Mouse (Mus musculus) lung, embryonic 16.5 days (tissue): ENCODE data around the gene Grid1. TPM values are rescaled to one million over a fixed set of nuclear protein-coding genes. Genes with fewer than 3 reads are reported as not detected.

Experiments used
- ATAC-seq: fragments of 200-750 bp; cut with Nextera tagmentation; 2 replicates; pipeline ENCODE4 v1.8.0; 2017; ENCODE audit warnings: low read depth, mild to moderate bottlenecking, moderate library complexity
- H3K27ac ChIP-seq: fragments of 300-500 bp; sonication (generic); 2 replicates; pipeline ENCODE4 v1.5.1; 2014; ENCODE audit warnings: mild to moderate bottlenecking, control low read depth, low read length
- H3K27me3 ChIP-seq: fragments of 300-500 bp; sonication (generic); 2 replicates; pipeline ENCODE4 v1.6.1; 2014; ENCODE audit warnings: low read depth, low read length, mixed read lengths; ENCODE audit not compliant: control insufficient read depth, insufficient read depth
- H3K36me3 ChIP-seq: fragments of 300-500 bp; sonication (generic); 2 replicates; pipeline ENCODE4 v1.6.1; 2014; ENCODE audit warnings: low read length; ENCODE audit not compliant: control insufficient read depth, insufficient read depth
- H3K4me1 ChIP-seq: fragments of 300-500 bp; sonication (generic); replicated peaks from 2 replicates; pipeline ENCODE4 v1.6.1; 2014; ENCODE audit warnings: low read length, mixed read lengths; ENCODE audit not compliant: control insufficient read depth, insufficient read depth
- H3K4me2 ChIP-seq: fragments of 300-500 bp; sonication (generic); 2 replicates; pipeline ENCODE4 v1.6.1; 2014; ENCODE audit warnings: low read depth, low read length, control low read depth
- H3K4me3 ChIP-seq: fragments of 300-500 bp; sonication (generic); 2 replicates; pipeline ENCODE4 v1.5.1; 2014; ENCODE audit warnings: mild to moderate bottlenecking, low read length, control low read depth
- H3K9ac ChIP-seq: fragments of 300-500 bp; sonication (generic); 2 replicates; pipeline ENCODE4 v1.6.1; 2014; ENCODE audit warnings: low read length, control low read depth
- H3K9me3 ChIP-seq: fragments of 300-500 bp; sonication (generic); 2 replicates; pipeline ENCODE4 v1.6.1; 2016; ENCODE audit warnings: low read length; ENCODE audit not compliant: control insufficient read depth
- WGBS: fragments of 180-500 bp; shearing (Covaris S2); extraction: QIAGEN DNeasy Blood & Tissue Kit; methylation state at CpG from one replicate; pipeline ENCODE4 v1.1.7; 2014; 5-methylcytosine and 5-hydroxymethylcytosine counted together
- polyA plus RNA-seq: library from polyadenylated mRNA; unstranded; fragments of >200 nt; fragmentation: Nextera tagmentation; extraction: Ambion mirVana; gene quantifications from 2 replicates; pipeline ENCODE4 v1.2.1, GENCODE M21; 2015

Gene Grid1
- polyA plus RNA-seq, 1 experiment from 2014 or later = 0.51 TPM

DNA sequence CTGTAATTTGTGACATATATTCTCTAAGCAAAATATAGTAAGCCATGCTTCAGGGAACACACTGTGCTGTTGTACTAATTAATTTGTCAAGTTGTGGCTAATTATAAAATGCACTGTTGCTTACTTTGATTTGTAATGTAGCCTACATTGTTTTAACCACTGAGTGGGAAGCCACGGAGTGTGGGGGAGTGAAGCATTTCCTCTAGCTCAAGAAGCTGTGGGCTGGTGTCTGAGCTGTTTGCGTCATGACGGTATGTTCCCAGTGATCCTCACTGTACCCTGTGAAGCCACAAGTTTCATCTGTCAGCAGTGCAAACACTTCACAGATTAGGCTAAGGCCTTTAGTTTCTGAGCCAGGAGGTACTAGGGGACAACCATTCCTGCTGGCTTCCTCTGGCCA lies 302.2 kb downstream of the Grid1 start:
- H3K4me3 ChIP-seq = no peak overlapping the region
- no peak overlapping the region for H3K9ac ChIP-seq
- H3K36me3 ChIP-seq = no peaks in the 10 kb centered on the region
- no peak overlapping the region for H3K4me2 ChIP-seq
- no peak for ATAC-seq
- H3K27me3 ChIP-seq = no peaks in the 10 kb centered on the region
- H3K27ac ChIP-seq = no peak overlapping the region
- WGBS = 30% methylated on average over 3 of the region's 3 CpGs
- H3K9me3 ChIP-seq = no peaks in the 10 kb centered on the region
- H3K4me1 ChIP-seq = no peaks in the 10 kb centered on the region

- Histone ChIP-seq H3K9me3 (no peaks in the 10 kb centered on the region), H3K9ac (no peak overlapping the region), H3K4me1 (no peaks in the 10 kb centered on the region), H3K27me3 (no peaks in the 10 kb centered on the region), H3K4me2 (no peak overlapping the region), H3K36me3 (no peaks in the 10 kb centered on the region), H3K27ac (no peak overlapping the region), H3K4me3 (no peak overlapping the region)
- WGBS = 68% methylated on average over 5 of the region's 5 CpGs
- no peak for ATAC-seq
Measured at GRCm38 (mm10) chr14:35123260-35123875, 303.5 kb downstream of the Grid1 start.

GRCm38 (mm10) chr14:35127616-35128015 lies 307.7 kb downstream of the Grid1 start:
- no peaks in the 10 kb centered on the region for H3K27me3 ChIP-seq

DNA sequence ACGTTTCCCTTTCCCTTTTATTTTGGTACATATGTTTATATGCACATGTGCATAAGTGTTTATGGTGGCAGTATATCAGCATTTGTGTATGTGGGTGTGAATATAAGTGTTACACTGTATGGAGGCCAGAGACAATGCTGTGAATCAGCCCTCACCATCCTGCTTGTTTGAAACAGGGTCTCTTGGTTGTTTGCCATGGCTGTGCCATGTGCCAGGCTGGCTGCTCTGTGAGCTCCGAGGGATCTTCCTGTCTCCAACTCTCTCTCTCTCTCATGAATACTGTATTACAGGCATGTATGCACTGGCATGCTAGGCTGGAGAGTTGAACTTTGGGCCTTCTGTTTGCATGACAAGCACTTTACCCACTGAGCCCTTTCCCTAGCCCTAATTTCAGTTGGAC lies 315.1 kb downstream of the Grid1 start:
- Histone ChIP-seq H3K9ac (no peak overlapping the region), H3K4me2 (no peak overlapping the region), H3K27ac (no peak overlapping the region), H3K4me3 (no peak overlapping the region), H3K36me3 (no peaks in the 10 kb centered on the region), H3K4me1 (no peaks in the 10 kb centered on the region), H3K27me3 (no peaks in the 10 kb centered on the region), H3K9me3 (no peaks in the 10 kb centered on the region)
- ATAC-seq = no peak
- WGBS = 81% methylated on average over 2 of the region's 2 CpGs

More at GRCm38 (mm10) chr14:35127616-35128015, 307.7 kb downstream of the Grid1 start:
- no peak overlapping the region for H3K27ac ChIP-seq
- no peak for ATAC-seq
- no peaks in the 10 kb centered on the region for H3K36me3 ChIP-seq
- H3K9me3 ChIP-seq = no peaks in the 10 kb centered on the region
- no peak overlapping the region for H3K9ac ChIP-seq
- no peak overlapping the region for H3K4me2 ChIP-seq
- H3K4me1 ChIP-seq = no peaks in the 10 kb centered on the region
- WGBS = 83% methylated on average over 8 of the region's 8 CpGs
- H3K4me3 ChIP-seq = no peak overlapping the region

- Histone ChIP-seq H3K4me1 (no peaks in the 10 kb centered on the region), H3K27me3 (no peaks in the 10 kb centered on the region), H3K4me3 (no peak overlapping the region), H3K4me2 (no peak overlapping the region), H3K36me3 (no peaks in the 10 kb centered on the region), H3K27ac (no peak overlapping the region), H3K9me3 (no peaks in the 10 kb centered on the region), H3K9ac (no peak overlapping the region)
- WGBS = 74% methylated on average over 7 of the region's 7 CpGs
- ATAC-seq = no peak
Measured at GRCm38 (mm10) chr14:35138069-35138468, 318.2 kb downstream of the Grid1 start.

DNA sequence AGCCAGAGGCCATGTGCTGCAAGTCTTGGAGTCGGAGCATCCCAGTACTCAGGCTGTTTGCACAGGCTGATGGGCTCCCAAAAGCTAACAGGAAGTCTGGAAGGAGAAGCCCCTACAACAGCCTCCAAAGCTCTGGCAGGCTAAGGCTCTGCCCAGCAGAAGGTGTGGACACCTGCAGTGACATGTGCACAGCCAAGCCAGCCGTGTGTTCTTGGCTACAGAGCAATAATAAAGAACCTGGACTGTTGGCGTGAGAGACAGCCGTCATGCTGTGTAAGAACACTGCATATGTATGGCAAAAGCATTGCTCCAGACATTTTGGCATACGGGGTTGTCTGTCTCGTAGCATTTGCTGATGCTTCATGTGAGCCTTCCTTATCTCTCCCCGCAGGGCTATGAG lies 319.9 kb downstream of the Grid1 start:
- Histone ChIP-seq H3K36me3 (no peaks in the 10 kb centered on the region), H3K9ac (no peak overlapping the region), H3K27me3 (no peaks in the 10 kb centered on the region), H3K4me1 (no peaks in the 10 kb centered on the region), H3K4me2 (no peak overlapping the region), H3K27ac (no peak overlapping the region), H3K9me3 (no peaks in the 10 kb centered on the region), H3K4me3 (no peak overlapping the region)
- ATAC-seq = no peak
- 60% methylated on average over 7 of the region's 7 CpGs for WGBS

GRCm38 (mm10) chr14:35152450-35152849 lies 332.5 kb downstream of the Grid1 start:
- Histone ChIP-seq H3K27ac (no peak overlapping the region), H3K27me3 (no peaks in the 10 kb centered on the region), H3K9me3 (no peaks in the 10 kb centered on the region), H3K4me2 (no peak overlapping the region), H3K9ac (no peak overlapping the region), H3K4me1 (no peaks in the 10 kb centered on the region), H3K36me3 (no peaks in the 10 kb centered on the region), H3K4me3 (no peak overlapping the region)
- ATAC-seq = peak; percentile 65; the same call in 1 of the 2 replicates
- 52% methylated on average over 3 of the region's 3 CpGs for WGBS

- no peaks in the 10 kb centered on the region for H3K27me3 ChIP-seq
- no peak overlapping the region for H3K9ac ChIP-seq
- no peak overlapping the region for H3K27ac ChIP-seq
- H3K36me3 ChIP-seq = no peaks in the 10 kb centered on the region
- WGBS = 50% methylated on average over 3 of the region's 3 CpGs
- no peak for ATAC-seq
- no peak overlapping the region for H3K4me2 ChIP-seq
- H3K9me3 ChIP-seq = no peaks in the 10 kb centered on the region
- no peaks in the 10 kb centered on the region for H3K4me1 ChIP-seq
- no peak overlapping the region for H3K4me3 ChIP-seq
Measured at GRCm38 (mm10) chr14:35153701-35154277, 333.9 kb downstream of the Grid1 start.

DNA sequence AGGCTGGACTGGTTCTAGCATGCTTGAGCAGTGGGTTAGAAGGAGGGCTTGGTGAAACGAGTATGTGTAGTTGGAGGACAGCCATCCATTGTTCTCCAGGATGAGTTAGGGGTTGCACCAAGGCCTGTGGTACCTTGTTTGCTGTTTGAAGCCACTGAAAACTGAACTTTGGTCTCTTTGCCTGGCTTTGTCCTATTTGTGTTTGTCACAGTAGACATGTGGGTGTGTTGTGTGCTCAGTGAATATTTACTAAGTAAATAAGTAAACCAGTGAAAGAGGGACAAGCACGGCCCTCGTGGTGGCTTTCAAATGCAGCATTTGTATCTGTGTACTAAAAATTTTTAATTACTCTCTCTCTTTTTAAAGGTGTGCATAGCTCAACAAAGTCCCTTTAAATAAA lies 334.5 kb downstream of the Grid1 start:
- H3K4me1 ChIP-seq = no peaks in the 10 kb centered on the region
- H3K9ac ChIP-seq = no peak overlapping the region
- H3K27me3 ChIP-seq = no peaks in the 10 kb centered on the region
- H3K9me3 ChIP-seq = no peaks in the 10 kb centered on the region
- no peak overlapping the region for H3K4me2 ChIP-seq
- no peak overlapping the region for H3K4me3 ChIP-seq
- WGBS = 40% methylated on average over 3 of the region's 3 CpGs
- H3K27ac ChIP-seq = no peak overlapping the region
- no peak for ATAC-seq
- H3K36me3 ChIP-seq = no peaks in the 10 kb centered on the region
